In genomic region chr2:148442710-148443109, GRCm38 (mm10) we compare ENCODE assay signal across 10 mouse cellular contexts. TPM values are rescaled to one million over a fixed set of nuclear protein-coding genes. Genes with fewer than 3 reads are reported as not detected.
DNase-seq lines count a peak whose midpoint lies in the region; ATAC-seq and TF ChIP-seq lines count a peak whose summit lies in the region.
"Had no signal": no experiment of that assay in that cellular context is flagged by ENCODE, and none has a peak within 500 bp of the region (broad histone marks: within the 10 kb centered on the region; RNA-seq: fewer than 3 reads in every experiment).

No protein-coding gene starts in this region.

- no peaks in the 10 kb centered on the region for H3K4me1 ChIP-seq in midbrain, embryonic 12.5 days
- no peaks in the 10 kb centered on the region for H3K4me1 ChIP-seq in midbrain, embryonic 14.5 days (ENCODE audit: control insufficient read depth, insufficient read depth, low read length)
- no peaks in the 10 kb centered on the region for H3K4me1 ChIP-seq in stomach, postnatal 0 days (replicated peaks; ENCODE audit: control insufficient read depth, insufficient read depth)
- H3K4me1 ChIP-seq: neural tube, embryonic 12.5 days had no signal

- H3K36me3 ChIP-seq in midbrain, embryonic 12.5 days, result no peaks in the 10 kb centered on the region
- no peaks in the 10 kb centered on the region for H3K36me3 ChIP-seq in midbrain, embryonic 14.5 days (ENCODE audit: control insufficient read depth, insufficient read depth, low read length)
- H3K36me3 ChIP-seq in stomach, postnatal 0 days (ENCODE audit: control insufficient read depth, insufficient read depth, low read length), result no peaks in the 10 kb centered on the region
- H3K36me3 ChIP-seq: neural tube, embryonic 12.5 days had no signal

- H3K4me2 ChIP-seq in midbrain, embryonic 12.5 days (replicated peaks), result no peak overlapping the region
- no peak overlapping the region for H3K4me2 ChIP-seq in midbrain, embryonic 14.5 days (ENCODE audit: low read length)
- peak overlapping the region; percentile 14; the same call in 1 of the 2 replicates for H3K4me2 ChIP-seq in stomach, postnatal 0 days (replicated peaks; ENCODE audit: low read depth)
- H3K4me2 ChIP-seq: neural tube, embryonic 12.5 days had no signal

- no peak for ATAC-seq in midbrain, embryonic 12.5 days (ENCODE audit: low FRiP score, low read depth)
- no peak for ATAC-seq in midbrain, embryonic 14.5 days (ENCODE audit: low FRiP score, low TSS enrichment)
- no peak for ATAC-seq in stomach, postnatal 0 days (ENCODE audit: low FRiP score, low TSS enrichment)

- 86% methylated on average over 4 of the region's 4 CpGs for WGBS in midbrain, embryonic 12.5 days
- 93% methylated on average over 4 of the region's 4 CpGs for WGBS in midbrain, embryonic 14.5 days
- 78% methylated on average over 4 of the region's 4 CpGs for WGBS in stomach, postnatal 0 days

- intact Hi-C loops in gastrocnemius, adult 2 months (cut with DNase I), result no loop called here

- TF ChIP-seq CTCF in gastrocnemius, adult 2 months (IDR thresholded peaks at IDR 0.05), result no peak
- TF ChIP-seq CTCF in stomach, postnatal 0 days (IDR thresholded peaks at IDR 0.05; ENCODE audit: low read depth), result no peak

- peak overlapping the region; percentile 70 for H3K4me3 ChIP-seq in gastrocnemius, adult 2 months
- no peak overlapping the region for H3K4me3 ChIP-seq in midbrain, embryonic 12.5 days
- no peak overlapping the region for H3K4me3 ChIP-seq in midbrain, embryonic 14.5 days (replicated peaks; ENCODE audit: low read depth, low read length)
- H3K4me3 ChIP-seq in stomach, postnatal 0 days (ENCODE audit: low read depth, low read length), result peak overlapping the region; percentile 17; the same call in 1 of the 2 replicates

- H3K27me3 ChIP-seq in midbrain, embryonic 12.5 days, result no peaks in the 10 kb centered on the region
- no peaks in the 10 kb centered on the region for H3K27me3 ChIP-seq in midbrain, embryonic 14.5 days (ENCODE audit: control insufficient read depth, insufficient read depth, low read length)
- H3K27me3 ChIP-seq in stomach, postnatal 0 days (ENCODE audit: control insufficient read depth, insufficient read depth, low read length), result no peaks in the 10 kb centered on the region
- H3K27me3 ChIP-seq: neural tube, embryonic 12.5 days had no signal

- H3K9ac ChIP-seq in midbrain, embryonic 12.5 days (replicated peaks), result no peak overlapping the region
- no peak overlapping the region for H3K9ac ChIP-seq in midbrain, embryonic 14.5 days (replicated peaks; ENCODE audit: low read length)
- H3K9ac ChIP-seq in stomach, postnatal 0 days (ENCODE audit: low read length), result no peak overlapping the region; the same call in 1 of the 2 replicates
- H3K9ac ChIP-seq: neural tube, embryonic 12.5 days had no signal

- H3K9me3 ChIP-seq in midbrain, embryonic 12.5 days, result no peaks in the 10 kb centered on the region
- no peaks in the 10 kb centered on the region for H3K9me3 ChIP-seq in midbrain, embryonic 14.5 days (ENCODE audit: control insufficient read depth, low read length)
- no peaks in the 10 kb centered on the region for H3K9me3 ChIP-seq in stomach, postnatal 0 days (ENCODE audit: control insufficient read depth, low read length)
- H3K9me3 ChIP-seq: neural tube, embryonic 12.5 days had no signal

- no peak for DNase-seq in gastrocnemius, adult 2 months
- no peak for DNase-seq in gastrocnemius, adult 8-10 months (ENCODE audit: low spot score in 2 of 2)
- DNase-seq in midbrain, embryonic 14.5 days, result no peak
- DNase-seq in kidney, postnatal 4 days, result peak; percentile 6 to 8
- DNase-seq in stomach, postnatal 0 days (ENCODE audit: low spot score), result no peak
- DNase-seq in left cerebral cortex, adult 8-10 months (ENCODE audit: low spot score in 2 of 2), result no peak
- no peak for DNase-seq in adrenal gland, postnatal 14 days

- no peak for TF ChIP-seq EP300 in stomach, postnatal 0 days (optimal IDR thresholded peaks at IDR 0.05)

- peak overlapping the region; percentile 92 for H3K27ac ChIP-seq in gastrocnemius, adult 2 months
- peak overlapping the region; percentile 39; the same call in 1 of the 2 replicates for H3K27ac ChIP-seq in midbrain, embryonic 12.5 days (replicated peaks)
- no peak overlapping the region for H3K27ac ChIP-seq in midbrain, embryonic 14.5 days (replicated peaks; ENCODE audit: low read depth, low read length)
- peak overlapping the region; percentile 56; the same call in 1 of the 2 replicates for H3K27ac ChIP-seq in stomach, postnatal 0 days (replicated peaks)
- H3K27ac ChIP-seq: neural tube, embryonic 12.5 days had no signal

RNA-seq across cellular contexts. Expression of gene Cd93, which starts 0.7 kb away (rescaled TPM):
- 10 to 100 TPM; 12.6 to 16.5 TPM for total RNA-seq in gastrocnemius, adult 2 months (2021)
- 10 to 100 TPM in 1 of 4 experiments, 1 to 10 TPM in 3; 7.4 to 12.5 (median 8.8) TPM for total RNA-seq in gastrocnemius, adult 8-10 months (2022)
- polyA plus RNA-seq in midbrain, embryonic 12.5 days (2016; fragmentation: Nextera tagmentation; extraction: Ambion mirVana), result 6.3 and 6.5 TPM in 2 replicates
- 5.1 and 8.8 TPM in 2 replicates for polyA plus RNA-seq in midbrain, embryonic 14.5 days (2014; fragmentation: Nextera tagmentation; extraction: Ambion mirVana)
- polyA plus RNA-seq in stomach, postnatal 0 days (2015; fragmentation: Nextera tagmentation; extraction: Ambion mirVana), result 3.9 and 4.3 TPM in 2 replicates
- 1 to 10 TPM; 3.2 to 4.4 (median 3.3) TPM for total RNA-seq in left cerebral cortex, adult 8-10 months (2022)
- total RNA-seq in adrenal gland, postnatal 14 days (2021), result 65.8 and 65.9 TPM in 2 replicates

RNA-seq across cellular contexts. Expression of gene Thbd, which starts 34.7 kb away (rescaled TPM):
- total RNA-seq in gastrocnemius, adult 2 months (2021), result 10 to 100 TPM; 13.0 to 24.0 TPM
- 10 to 100 TPM in 3 of 4 experiments, 1 to 10 TPM in 1; 9.0 to 14.9 (median 10.6) TPM for total RNA-seq in gastrocnemius, adult 8-10 months (2022)
- 11.9 and 23.5 TPM in 2 replicates for polyA plus RNA-seq in midbrain, embryonic 12.5 days (2016; fragmentation: Nextera tagmentation; extraction: Ambion mirVana)
- polyA plus RNA-seq in midbrain, embryonic 14.5 days (2014; fragmentation: Nextera tagmentation; extraction: Ambion mirVana), result 1.0 and 5.4 TPM in 2 replicates
- 17.5 and 17.9 TPM in 2 replicates for polyA plus RNA-seq in stomach, postnatal 0 days (2015; fragmentation: Nextera tagmentation; extraction: Ambion mirVana)
- total RNA-seq in left cerebral cortex, adult 8-10 months (2022), result 10 to 100 TPM in 2 of 4 experiments, 1 to 10 TPM in 2; 8.2 to 10.4 (median 9.9) TPM
- total RNA-seq in adrenal gland, postnatal 14 days (2021), result 29.0 and 32.6 TPM in 2 replicates

RNA-seq across cellular contexts. Expression of gene Sstr4, which starts 47.6 kb away (rescaled TPM):
- under 1 TPM; 0.28 to 0.47 TPM for total RNA-seq in gastrocnemius, adult 2 months (2021)
- under 1 TPM in 2 of 4 experiments, not detected in 2; 0.22 to 0.27 TPM for total RNA-seq in gastrocnemius, adult 8-10 months (2022)
- polyA plus RNA-seq in midbrain, embryonic 12.5 days (2016; fragmentation: Nextera tagmentation; extraction: Ambion mirVana), result 1.5 and 2.4 TPM in 2 replicates
- 1.4 and 2.6 TPM in 2 replicates for polyA plus RNA-seq in midbrain, embryonic 14.5 days (2014; fragmentation: Nextera tagmentation; extraction: Ambion mirVana)
- polyA plus RNA-seq in stomach, postnatal 0 days (2015; fragmentation: Nextera tagmentation; extraction: Ambion mirVana), result 0.31 and 0.49 TPM in 2 replicates
- 10 to 100 TPM; 26.8 to 33.4 (median 27.4) TPM for total RNA-seq in left cerebral cortex, adult 8-10 months (2022)
- total RNA-seq in adrenal gland, postnatal 14 days (2021), result 0.68 and 0.70 TPM in 2 replicates
- total RNA-seq: common myeloid progenitor, adult 5-6 weeks had no signal

Comparison
In these comparisons a context has a peak if more than half of its experiments do, and no peak if none do; other contexts are left out.
1. DNase-seq: peak in kidney, postnatal 4 days (2 of 2); none in gastrocnemius, adult 2 months (single experiment), gastrocnemius, adult 8-10 months (0 of 2), midbrain, embryonic 14.5 days (single experiment), stomach, postnatal 0 days (single experiment), left cerebral cortex, adult 8-10 months (0 of 2) and adrenal gland, postnatal 14 days (single experiment).
2. H3K4me3 ChIP-seq: peak in gastrocnemius, adult 2 months (single experiment) and stomach, postnatal 0 days (single experiment); none in midbrain, embryonic 12.5 days (single experiment) and midbrain, embryonic 14.5 days (single experiment).
3. RNA of gene Sstr4, which starts 47.6 kb away (total RNA-seq): 26.8 to 33.4 TPM in left cerebral cortex, adult 8-10 months; 0.68 to 0.70 TPM in adrenal gland, postnatal 14 days, 0.28 to 0.47 TPM in gastrocnemius, adult 2 months and 0.22 to 0.27 TPM in gastrocnemius, adult 8-10 months; every median in the first group is over 10 times any median in the second.